Mouse (Mus musculus) liver, embryonic 13.5 days (tissue): ENCODE measurements at regions not wholly inside any gene's neighbourhood (a gene's known extent, or its start where the extent isn't known, plus 50 kb on each side); places are given as distances from the start of the nearest gene placed in this dataset.

Experiments
- ATAC-seq: fragments of 200-750 bp; cut with Nextera tagmentation; 2 replicates; pipeline ENCODE4 v1.8.0; 2017; ENCODE audit warnings: low read depth, mild to moderate bottlenecking, moderate number of reproducible peaks, moderate library complexity
- DNase-seq: peaks from one replicate; pipeline ENCODE4 v3.0.0; 2022
- H3K27ac ChIP-seq: fragments of 300-500 bp; sonication (generic); 2 replicates; pipeline ENCODE4 v1.5.1; 2015; ENCODE audit warnings: moderate library complexity, mild to moderate bottlenecking, inconsistent platforms
- H3K27me3 ChIP-seq: fragments of 300-500 bp; sonication (generic); 2 replicates; pipeline ENCODE4 v1.6.1; 2015; ENCODE audit warnings: mild to moderate bottlenecking, inconsistent platforms
- H3K36me3 ChIP-seq: fragments of 300-500 bp; sonication (generic); 2 replicates; pipeline ENCODE4 v1.6.1; 2015; ENCODE audit warnings: mild to moderate bottlenecking, inconsistent platforms
- H3K4me1 ChIP-seq: fragments of 300-500 bp; sonication (generic); replicated peaks from 2 replicates; pipeline ENCODE4 v1.6.1; 2015; ENCODE audit warnings: inconsistent platforms
- H3K4me2 ChIP-seq: fragments of 300-500 bp; sonication (generic); 2 replicates; pipeline ENCODE4 v1.6.1; 2015; ENCODE audit warnings: inconsistent platforms, mild to moderate bottlenecking, moderate library complexity
- H3K4me3 ChIP-seq: fragments of 300-500 bp; sonication (generic); replicated peaks from 2 replicates; pipeline ENCODE4 v1.5.1; 2015; ENCODE audit warnings: mild to moderate bottlenecking, inconsistent platforms
- H3K9ac ChIP-seq: fragments of 300-500 bp; sonication (generic); 2 replicates; pipeline ENCODE4 v1.6.1; 2015; ENCODE audit warnings: mild to moderate bottlenecking, inconsistent platforms
- H3K9me3 ChIP-seq: fragments of 300-500 bp; sonication (generic); replicated peaks from 2 replicates; pipeline ENCODE4 v1.6.1; 2016; ENCODE audit warnings: inconsistent platforms
- WGBS: fragments of 180-500 bp; shearing (Covaris S2); methylation state at CpG from one replicate; pipeline ENCODE4 v1.1.7; 2015; ENCODE audit not compliant: insufficient replicate concordance; 5-methylcytosine and 5-hydroxymethylcytosine counted together

- Histone ChIP-seq H3K4me2 (no peak overlapping the region), H3K9ac (no peak overlapping the region), H3K27me3 (no peaks in the 10 kb centered on the region), H3K27ac (no peak overlapping the region), H3K9me3 (no peaks in the 10 kb centered on the region), H3K36me3 (no peaks in the 10 kb centered on the region), H3K4me3 (no peak overlapping the region), H3K4me1 (no peaks in the 10 kb centered on the region)
- DNase-seq (no peak), ATAC-seq (no peak)
Measured at GRCm38 (mm10) chr16:86117959-86118358, 216.3 kb upstream of the Adamts5 start.

- Histone ChIP-seq H3K4me3 (no peak overlapping the region), H3K27ac (no peak overlapping the region), H3K9me3 (no peaks in the 10 kb centered on the region), H3K4me2 (no peak overlapping the region), H3K9ac (no peak overlapping the region), H3K4me1 (no peaks in the 10 kb centered on the region), H3K36me3 (no peaks in the 10 kb centered on the region), H3K27me3 (no peaks in the 10 kb centered on the region)
- WGBS, result 55% methylated on average over 2 of the region's 2 CpGs
- DNase-seq (no peak), ATAC-seq (no peak)
Measured at GRCm38 (mm10) chr16:86115587-86116376, 214.2 kb upstream of the Adamts5 start.

GRCm38 (mm10) chr16:86094461-86094860 lies 192.8 kb upstream of the Adamts5 start:
- ATAC-seq (no peak), DNase-seq (no peak)
- Histone ChIP-seq H3K9ac (no peak overlapping the region), H3K27me3 (no peaks in the 10 kb centered on the region), H3K36me3 (no peaks in the 10 kb centered on the region), H3K9me3 (no peaks in the 10 kb centered on the region), H3K4me3 (no peak overlapping the region), H3K4me2 (no peak overlapping the region), H3K27ac (no peak overlapping the region), H3K4me1 (no peaks in the 10 kb centered on the region)
- WGBS, result 63% methylated on average over 2 of the region's 2 CpGs

- no peak for DNase-seq
- no peak for ATAC-seq
- 76% methylated on average over 6 of the region's 6 CpGs for WGBS
Measured at GRCm38 (mm10) chr16:86090175-86090574, 188.5 kb upstream of the Adamts5 start.

GRCm38 (mm10) chr16:86087421-86087820 lies 185.8 kb upstream of the Adamts5 start:
- no peak overlapping the region for H3K4me2 ChIP-seq
- H3K36me3 ChIP-seq, result no peaks in the 10 kb centered on the region
- WGBS, result 60% methylated on average over 3 of the region's 3 CpGs
- no peak for DNase-seq
- no peaks in the 10 kb centered on the region for H3K27me3 ChIP-seq
- H3K9me3 ChIP-seq, result no peaks in the 10 kb centered on the region
- ATAC-seq, result no peak
- no peaks in the 10 kb centered on the region for H3K4me1 ChIP-seq
- no peak overlapping the region for H3K9ac ChIP-seq
- no peak overlapping the region for H3K27ac ChIP-seq
- no peak overlapping the region for H3K4me3 ChIP-seq

More at GRCm38 (mm10) chr16:86090175-86090574, 188.5 kb upstream of the Adamts5 start:
- Histone ChIP-seq H3K4me1 (no peaks in the 10 kb centered on the region), H3K27ac (no peak overlapping the region), H3K4me3 (no peak overlapping the region), H3K9ac (no peak overlapping the region), H3K36me3 (no peaks in the 10 kb centered on the region), H3K9me3 (no peaks in the 10 kb centered on the region), H3K27me3 (no peaks in the 10 kb centered on the region), H3K4me2 (no peak overlapping the region)

- DNase-seq, result no peak
- H3K9ac ChIP-seq, result no peak overlapping the region
- no peaks in the 10 kb centered on the region for H3K4me1 ChIP-seq
- H3K4me2 ChIP-seq, result no peak overlapping the region
- no peaks in the 10 kb centered on the region for H3K9me3 ChIP-seq
- 53% methylated on average over 3 of the region's 3 CpGs for WGBS
- ATAC-seq, result no peak
- H3K27me3 ChIP-seq, result no peaks in the 10 kb centered on the region
- no peak overlapping the region for H3K4me3 ChIP-seq
- no peak overlapping the region for H3K27ac ChIP-seq
- H3K36me3 ChIP-seq, result no peaks in the 10 kb centered on the region
Measured at GRCm38 (mm10) chr16:86067628-86068364, 166.2 kb upstream of the Adamts5 start.

GRCm38 (mm10) chr16:86060087-86060486 lies 158.5 kb upstream of the Adamts5 start:
- ATAC-seq, result no peak
- no peaks in the 10 kb centered on the region for H3K36me3 ChIP-seq
- no peaks in the 10 kb centered on the region for H3K4me1 ChIP-seq
- no peak overlapping the region for H3K27ac ChIP-seq
- 52% methylated on average over 5 of the region's 5 CpGs for WGBS
- H3K27me3 ChIP-seq, result no peaks in the 10 kb centered on the region
- H3K9ac ChIP-seq, result no peak overlapping the region
- DNase-seq, result no peak
- no peak overlapping the region for H3K4me3 ChIP-seq
- H3K4me2 ChIP-seq, result no peak overlapping the region
- no peaks in the 10 kb centered on the region for H3K9me3 ChIP-seq

GRCm38 (mm10) chr16:86044695-86045094 lies 143.1 kb upstream of the Adamts5 start:
- Histone ChIP-seq H3K4me3 (no peak overlapping the region), H3K27ac (no peak overlapping the region), H3K27me3 (no peaks in the 10 kb centered on the region), H3K4me2 (no peak overlapping the region), H3K9me3 (no peaks in the 10 kb centered on the region), H3K4me1 (no peaks in the 10 kb centered on the region), H3K9ac (no peak overlapping the region), H3K36me3 (no peaks in the 10 kb centered on the region)
- DNase-seq (no peak), ATAC-seq (no peak)
- WGBS, result 53% methylated on average over 2 of the region's 2 CpGs

GRCm38 (mm10) chr16:86034772-86035171 lies 133.1 kb upstream of the Adamts5 start:
- no peaks in the 10 kb centered on the region for H3K36me3 ChIP-seq
- DNase-seq, result no peak
- no peaks in the 10 kb centered on the region for H3K27me3 ChIP-seq
- no peaks in the 10 kb centered on the region for H3K4me1 ChIP-seq
- H3K9ac ChIP-seq, result no peak overlapping the region
- no peaks in the 10 kb centered on the region for H3K9me3 ChIP-seq
- no peak overlapping the region for H3K4me3 ChIP-seq
- WGBS, result 78% methylated on average over 9 of the region's 9 CpGs
- no peak for ATAC-seq
- no peak overlapping the region for H3K4me2 ChIP-seq
- no peak overlapping the region for H3K27ac ChIP-seq

- no peak for ATAC-seq
- Histone ChIP-seq H3K4me2 (no peak overlapping the region), H3K27ac (no peak overlapping the region), H3K4me3 (no peak overlapping the region), H3K36me3 (no peaks in the 10 kb centered on the region), H3K9me3 (no peaks in the 10 kb centered on the region), H3K9ac (no peak overlapping the region), H3K27me3 (no peaks in the 10 kb centered on the region), H3K4me1 (no peaks in the 10 kb centered on the region)
- 44% methylated on average over 2 of the region's 2 CpGs for WGBS
- DNase-seq, result no peak
Measured at GRCm38 (mm10) chr16:86027700-86028099, 126.1 kb upstream of the Adamts5 start.

GRCm38 (mm10) chr16:86015336-86015735 lies 113.7 kb upstream of the Adamts5 start:
- no peak for DNase-seq
- ATAC-seq, result no peak
- Histone ChIP-seq H3K27ac (no peak overlapping the region), H3K4me3 (no peak overlapping the region), H3K36me3 (no peaks in the 10 kb centered on the region), H3K9ac (no peak overlapping the region), H3K9me3 (no peaks in the 10 kb centered on the region), H3K4me1 (no peaks in the 10 kb centered on the region), H3K27me3 (no peaks in the 10 kb centered on the region), H3K4me2 (no peak overlapping the region)
- 70% methylated on average over 1 of the region's 1 CpGs for WGBS

GRCm38 (mm10) chr16:86011051-86011450 lies 109.4 kb upstream of the Adamts5 start:
- H3K27me3 ChIP-seq, result no peaks in the 10 kb centered on the region
- 70% methylated on average over 5 of the region's 5 CpGs for WGBS
- ATAC-seq, result no peak

More at GRCm38 (mm10) chr16:86011051-86011450, 109.4 kb upstream of the Adamts5 start:
- Histone ChIP-seq H3K27ac (no peak overlapping the region), H3K4me2 (no peak overlapping the region), H3K4me3 (no peak overlapping the region), H3K9me3 (no peaks in the 10 kb centered on the region), H3K9ac (no peak overlapping the region), H3K4me1 (no peaks in the 10 kb centered on the region), H3K36me3 (no peaks in the 10 kb centered on the region)
- DNase-seq, result no peak
